Mouse (Mus musculus) c-Kit-positive CD71-negative TER-119-negative erythroid progenitor cells, embryonic 14.5 days (primary cell): ENCODE data around the gene Fbxo42.

ENCODE experiments used
- DNase-seq: peaks from one replicate; pipeline ENCODE4 v3.0.0-alpha.2; 2013; ENCODE audit warnings: low read depth

Gene Fbxo42

GRCm38 (mm10) chr4:141147112-141148008 lies at the start of gene Fbxo42:
Gene Fbxo42 (plus strand): TSS chr4:141147913.
- peak; percentile 83 for DNase-seq

GRCm38 (mm10) chr4:141098935-141099334 lies 48.8 kb upstream of the Fbxo42 start:
- DNase-seq: no peak

- no peak for DNase-seq
Measured at GRCm38 (mm10) chr4:141099956-141100355, 47.8 kb upstream of the Fbxo42 start.

- no peak for DNase-seq
Measured at GRCm38 (mm10) chr4:141101291-141101690, 46.4 kb upstream of the Fbxo42 start.

GRCm38 (mm10) chr4:141101855-141102254 lies 45.9 kb upstream of the Fbxo42 start:
- peak; percentile 37 for DNase-seq

GRCm38 (mm10) chr4:141106526-141107183 lies 41.1 kb upstream of the Fbxo42 start:
- no peak for DNase-seq

GRCm38 (mm10) chr4:141108196-141108732 lies 39.4 kb upstream of the Fbxo42 start:
- DNase-seq: no peak

GRCm38 (mm10) chr4:141113831-141114230 lies 33.9 kb upstream of the Fbxo42 start:
- DNase-seq: no peak

GRCm38 (mm10) chr4:141114521-141114981 lies 33.2 kb upstream of the Fbxo42 start:
- DNase-seq: no peak

- DNase-seq: no peak
Measured at GRCm38 (mm10) chr4:141115398-141115797, 32.3 kb upstream of the Fbxo42 start.

- DNase-seq: no peak
Measured at GRCm38 (mm10) chr4:141118691-141119090, 29.0 kb upstream of the Fbxo42 start.

- no peak for DNase-seq
Measured at GRCm38 (mm10) chr4:141120700-141121099, 27.0 kb upstream of the Fbxo42 start.

- no peak for DNase-seq
Measured at GRCm38 (mm10) chr4:141122663-141123062, 25.1 kb upstream of the Fbxo42 start.

GRCm38 (mm10) chr4:141123065-141123464 lies 24.6 kb upstream of the Fbxo42 start:
- no peak for DNase-seq

GRCm38 (mm10) chr4:141129190-141129710 lies 18.5 kb upstream of the Fbxo42 start:
- no peak for DNase-seq

GRCm38 (mm10) chr4:141130704-141131342 lies 16.9 kb upstream of the Fbxo42 start:
- DNase-seq: no peak

- no peak for DNase-seq
Measured at GRCm38 (mm10) chr4:141131531-141132061, 16.1 kb upstream of the Fbxo42 start.

GRCm38 (mm10) chr4:141132191-141132590 lies 15.5 kb upstream of the Fbxo42 start:
- no peak for DNase-seq

GRCm38 (mm10) chr4:141133227-141133626 lies 14.5 kb upstream of the Fbxo42 start:
- no peak for DNase-seq

GRCm38 (mm10) chr4:141134031-141134441 lies 13.7 kb upstream of the Fbxo42 start:
- DNase-seq: no peak

- DNase-seq: no peak
Measured at GRCm38 (mm10) chr4:141134751-141135530, 12.8 kb upstream of the Fbxo42 start.
